Mouse (Mus musculus) embryonic fibroblast, embryonic 13.5 days (primary cell): ENCODE results near the gene Dync2h1.

ENCODE experiments used
- CTCF ChIP-seq: IDR thresholded peaks from 2 replicates; pipeline ENCODE4 v1.5.1; 2011; ENCODE audit warnings: mild to moderate bottlenecking, control low read depth, low read length, moderate library complexity, borderline replicate concordance; ENCODE audit not compliant: insufficient read depth
- POLR2A ChIP-seq: IDR thresholded peaks from 2 replicates; pipeline ENCODE4 v1.6.1; 2011; ENCODE audit warnings: low read depth, mild to moderate bottlenecking, control low read depth, low read length, moderate library complexity

- no peak for TF ChIP-seq CTCF
- TF ChIP-seq POLR2A: no peak
These were observed 82.9 kb downstream of the Dync2h1 start for GRCm38 (mm10) chr9:7101361-7101760.
